In the genomic region with DNA sequence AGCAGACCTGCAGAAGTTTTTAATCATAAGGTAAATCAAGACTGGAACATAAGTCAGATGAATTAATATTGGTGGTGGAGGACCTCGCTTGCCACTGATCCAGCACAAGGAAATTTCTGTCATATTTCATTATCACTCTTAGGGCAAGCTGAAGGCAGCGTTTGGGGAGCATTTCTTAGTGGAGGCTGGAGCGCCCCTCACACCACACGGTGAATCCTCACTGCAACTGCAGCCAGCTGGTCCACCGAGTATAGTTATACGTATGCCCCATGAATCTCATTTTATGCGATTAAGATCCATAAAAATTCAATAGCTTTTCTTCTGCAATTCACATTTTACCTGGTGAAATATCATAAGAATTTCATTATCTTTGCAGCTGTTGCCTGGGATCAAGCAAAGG, we compare ENCODE assay signal across 22 mouse cellular contexts. TPM values are rescaled to one million over a fixed set of nuclear protein-coding genes. Genes with fewer than 3 reads are reported as not detected.
A peak's percentile ranks its signal among the peaks of the same experiment; 100 is the strongest.
DNase-seq lines count a peak whose midpoint lies in the region; ATAC-seq and TF ChIP-seq lines count a peak whose summit lies in the region.
"Had no signal": no experiment of that assay in that cellular context is flagged by ENCODE, and none has a peak within 500 bp of the region (broad histone marks: within the 10 kb centered on the region; RNA-seq: fewer than 3 reads in every experiment).

No protein-coding gene starts in this region.

- H3K36me3 ChIP-seq in hindbrain, embryonic 13.5 days: 0 out of 2 replicates have a peak, but pooled peaks cover 4% of the 10 kb centered on the region
- peaks cover 14% of the 10 kb centered on the region; the same call in 1 of the 2 replicates for H3K36me3 ChIP-seq in hindbrain, embryonic 10.5 days
- no peaks in the 10 kb centered on the region; the same call in 1 of the 2 replicates for H3K36me3 ChIP-seq in midbrain, embryonic 13.5 days
- H3K36me3 ChIP-seq in midbrain, embryonic 16.5 days (ENCODE audit: control insufficient read depth, insufficient read depth, low read length): no peaks in the 10 kb centered on the region
- peaks cover 6% of the 10 kb centered on the region; the same call in 1 of the 2 replicates for H3K36me3 ChIP-seq in neural tube, embryonic 14.5 days (ENCODE audit: control insufficient read depth, insufficient read depth, low read length)
- H3K36me3 ChIP-seq: embryonic facial prominence, embryonic 13.5 days; forebrain, embryonic 12.5 days; heart, embryonic 10.5 days had no signal

- no peak for TF ChIP-seq CTCF in brain, embryonic 14.5 days (IDR thresholded peaks at IDR 0.05; ENCODE audit: borderline replicate concordance, extremely low read depth, insufficient read depth, insufficient read length)

- H3K4me2 ChIP-seq in hindbrain, embryonic 13.5 days: peak overlapping the region; percentile 18; the same call in 1 of the 2 replicates
- no peak overlapping the region for H3K4me2 ChIP-seq in midbrain, embryonic 13.5 days (replicated peaks)
- no peak overlapping the region for H3K4me2 ChIP-seq in midbrain, embryonic 16.5 days (ENCODE audit: low read length)
- peak overlapping the region; percentile 12; the same call in 1 of the 2 replicates for H3K4me2 ChIP-seq in neural tube, embryonic 14.5 days (ENCODE audit: low read depth, low read length)
- H3K4me2 ChIP-seq: embryonic facial prominence, embryonic 13.5 days; forebrain, embryonic 12.5 days had no signal

- no peaks in the 10 kb centered on the region for H3K9me3 ChIP-seq in hindbrain, embryonic 13.5 days
- no peaks in the 10 kb centered on the region for H3K9me3 ChIP-seq in hindbrain, embryonic 10.5 days
- no peaks in the 10 kb centered on the region for H3K9me3 ChIP-seq in midbrain, embryonic 13.5 days
- no peaks in the 10 kb centered on the region for H3K9me3 ChIP-seq in midbrain, embryonic 16.5 days (replicated peaks; ENCODE audit: control insufficient read depth, low read length, poor library complexity, severe bottlenecking)
- H3K9me3 ChIP-seq in neural tube, embryonic 14.5 days (ENCODE audit: control insufficient read depth, low read length): no peaks in the 10 kb centered on the region
- H3K9me3 ChIP-seq: embryonic facial prominence, embryonic 13.5 days; forebrain, embryonic 12.5 days; heart, embryonic 10.5 days had no signal

- peaks cover 97% of the 10 kb centered on the region for H3K4me1 ChIP-seq in hindbrain, embryonic 13.5 days (replicated peaks)
- H3K4me1 ChIP-seq in hindbrain, embryonic 10.5 days (replicated peaks): peaks cover 81% of the 10 kb centered on the region
- peaks cover 90% of the 10 kb centered on the region for H3K4me1 ChIP-seq in midbrain, embryonic 13.5 days (replicated peaks)
- H3K4me1 ChIP-seq in midbrain, embryonic 16.5 days (ENCODE audit: control insufficient read depth, insufficient read depth, low read length): peaks cover 20% of the 10 kb centered on the region; the same call in 1 of the 2 replicates
- H3K4me1 ChIP-seq in neural tube, embryonic 14.5 days (ENCODE audit: control insufficient read depth, insufficient read depth, low read length): peaks cover 51% of the 10 kb centered on the region

- WGBS in hindbrain, embryonic 13.5 days: 45% methylated on average over 7 of the region's 7 CpGs
- 77% methylated on average over 7 of the region's 7 CpGs for WGBS in hindbrain, embryonic 10.5 days
- 62% methylated on average over 7 of the region's 7 CpGs for WGBS in midbrain, embryonic 13.5 days
- WGBS in midbrain, embryonic 16.5 days: 60% methylated on average over 7 of the region's 7 CpGs
- WGBS in neural tube, embryonic 14.5 days: 36% methylated on average over 7 of the region's 7 CpGs

- H3K4me3 ChIP-seq in hindbrain, embryonic 13.5 days: no peak overlapping the region
- H3K4me3 ChIP-seq in hindbrain, embryonic 10.5 days: no peak overlapping the region
- H3K4me3 ChIP-seq in midbrain, embryonic 13.5 days (replicated peaks): no peak overlapping the region
- no peak overlapping the region for H3K4me3 ChIP-seq in midbrain, embryonic 16.5 days (ENCODE audit: low read depth, low read length)
- no peak overlapping the region for H3K4me3 ChIP-seq in neural tube, embryonic 14.5 days (ENCODE audit: low read depth, low read length)
- H3K4me3 ChIP-seq: embryonic facial prominence, embryonic 13.5 days; forebrain, embryonic 12.5 days; heart, embryonic 10.5 days had no signal

- no peak for ATAC-seq in hindbrain, embryonic 13.5 days (ENCODE audit: low FRiP score)
- ATAC-seq in midbrain, embryonic 13.5 days: no peak
- no peak for ATAC-seq in midbrain, embryonic 16.5 days
- no peak for ATAC-seq in neural tube, embryonic 14.5 days (ENCODE audit: low read depth)
- no peak for ATAC-seq in megakaryocyte progenitor cell, adult 5-6 weeks (replicated peaks; ENCODE audit: poor library complexity)
- ATAC-seq: activated CD4-positive, CD25-positive, alpha-beta regulatory T cell, adult 4 months; forebrain, embryonic 16.5 days; inflammation-experienced regulatory T-cells, adult 6 months; Patski had no signal

- H3K27me3 ChIP-seq in hindbrain, embryonic 13.5 days: 0 out of 2 replicates have a peak, but pooled peaks cover 13% of the 10 kb centered on the region
- peaks cover 20% of the 10 kb centered on the region for H3K27me3 ChIP-seq in hindbrain, embryonic 10.5 days (ENCODE audit: insufficient read depth, poor library complexity, severe bottlenecking)
- peaks cover 11% of the 10 kb centered on the region; the same call in 1 of the 2 replicates for H3K27me3 ChIP-seq in midbrain, embryonic 13.5 days
- 0 out of 2 replicates have a peak, but pooled peaks cover 2% of the 10 kb centered on the region for H3K27me3 ChIP-seq in midbrain, embryonic 16.5 days (ENCODE audit: control insufficient read depth, insufficient read depth, low read depth, low read length)
- no peaks in the 10 kb centered on the region for H3K27me3 ChIP-seq in neural tube, embryonic 14.5 days (ENCODE audit: control insufficient read depth, insufficient read depth, low read length)
- H3K27me3 ChIP-seq: Patski had no signal

- TF ChIP-seq POLR2A in brain, embryonic 14.5 days (IDR thresholded peaks at IDR 0.05; ENCODE audit: borderline replicate concordance, extremely low read depth, insufficient read depth, insufficient read length, poor library complexity, severe bottlenecking): no peak

- H3K9ac ChIP-seq in hindbrain, embryonic 13.5 days: no peak overlapping the region
- no peak overlapping the region for H3K9ac ChIP-seq in midbrain, embryonic 13.5 days (replicated peaks)
- H3K9ac ChIP-seq in midbrain, embryonic 16.5 days (ENCODE audit: low read depth, low read length): no peak overlapping the region
- no peak overlapping the region for H3K9ac ChIP-seq in neural tube, embryonic 14.5 days (replicated peaks; ENCODE audit: low read depth, low read length)
- H3K9ac ChIP-seq: embryonic facial prominence, embryonic 13.5 days; forebrain, embryonic 12.5 days had no signal

- H3K27ac ChIP-seq in hindbrain, embryonic 13.5 days: 0 out of 2 replicates have a peak overlapping the region, but pooled peaks have one; percentile 30
- H3K27ac ChIP-seq in hindbrain, embryonic 10.5 days: no peak overlapping the region
- H3K27ac ChIP-seq in midbrain, embryonic 13.5 days: 0 out of 2 replicates have a peak overlapping the region, but pooled peaks have one; percentile 16
- H3K27ac ChIP-seq in midbrain, embryonic 16.5 days (ENCODE audit: low read length): no peak overlapping the region
- H3K27ac ChIP-seq in neural tube, embryonic 14.5 days (ENCODE audit: low read depth, low read length): no peak overlapping the region
- H3K27ac ChIP-seq: embryonic facial prominence, embryonic 13.5 days; forebrain, embryonic 12.5 days; heart, embryonic 10.5 days had no signal

- no peak for DNase-seq in hindbrain, embryonic 10.5 days (ENCODE audit: low spot score)
- DNase-seq in brain, embryonic 14.5 days (ENCODE audit: low read depth): peak; percentile 24
- DNase-seq: adrenal gland, postnatal 14 days; cerebellum, adult 18-20 months; cerebellum, adult 9-11 months; cerebellum, postnatal 36 days; gastrocnemius, postnatal 10 days; heart, adult 18-20 months; heart, postnatal 10 days; heart, postnatal 4 days had no signal

RNA-seq across cellular contexts. Expression of a gene that starts 18.6 kb away (rescaled TPM):
- polyA plus RNA-seq in hindbrain, embryonic 13.5 days (2015; fragmentation: Nextera tagmentation; extraction: Ambion mirVana): 22.2 and 27.7 TPM in 2 replicates
- 5.7 and 7.4 TPM in 2 replicates for polyA plus RNA-seq in hindbrain, embryonic 10.5 days (2016; fragmentation: Nextera tagmentation; extraction: Ambion mirVana)
- 18.1 and 18.2 TPM in 2 replicates for polyA plus RNA-seq in midbrain, embryonic 13.5 days (2015; fragmentation: Nextera tagmentation; extraction: Ambion mirVana)
- polyA plus RNA-seq in midbrain, embryonic 16.5 days (2015; fragmentation: Nextera tagmentation; extraction: Ambion mirVana): 8.8 and 9.0 TPM in 2 replicates
- polyA plus RNA-seq in brain, embryonic 14.5 days (2012; rRNA removed): 46.4 and 157 TPM in 2 replicates
- 46.9 and 53.5 TPM in 2 replicates for polyA plus RNA-seq in neural tube, embryonic 14.5 days (2014; fragmentation: Nextera tagmentation; extraction: Ambion mirVana)
- 0.07 TPM in 1 of 2 replicates, not detected in the other for total RNA-seq in megakaryocyte progenitor cell, adult 5-6 weeks (2015)
- 0.12 TPM in 1 of 2 replicates, not detected in the other for total RNA-seq in megakaryocyte progenitor cell, adult 5-6 weeks (2017)
- polyA plus RNA-seq: activated CD4-positive, CD25-positive, alpha-beta regulatory T cell, adult 4 months; inflammation-experienced regulatory T-cells, adult 6 months had no signal

Comparison
In these comparisons a context has a peak if more than half of its experiments do, and no peak if none do; other contexts are left out.
1. H3K27ac ChIP-seq: peak in hindbrain, embryonic 13.5 days (single experiment) and midbrain, embryonic 13.5 days (single experiment); none in hindbrain, embryonic 10.5 days (single experiment), midbrain, embryonic 16.5 days (single experiment) and neural tube, embryonic 14.5 days (single experiment).
2. H3K4me2 ChIP-seq: peak in hindbrain, embryonic 13.5 days (single experiment) and neural tube, embryonic 14.5 days (single experiment); none in midbrain, embryonic 13.5 days (single experiment) and midbrain, embryonic 16.5 days (single experiment).